Mouse (Mus musculus): ENCODE results near the gene Sipa1l3. TPM values are rescaled to one million over a fixed set of nuclear protein-coding genes. Genes with fewer than 3 reads are reported as not detected.

Sipa1l3 gene
- polyA plus RNA-seq, 1 experiment from 2014 or later: 21.6 TPM

GRCm38 (mm10) chr7:29319337-29320307 lies 198.8 kb downstream of the Sipa1l3 start:
- Histone ChIP-seq H3K36me3 (ENCODE audit: control insufficient read depth, insufficient read depth, low read length) (peaks cover 13% of the 10 kb centered on the region), H3K9ac (ENCODE audit: low read length) (peak overlapping the region; percentile 25), H3K27ac (ENCODE audit: low read length) (peak overlapping the region; percentile 81), H3K9me3 (ENCODE audit: control insufficient read depth, low read length) (no peaks in the 10 kb centered on the region), H3K4me1 (replicated peaks; ENCODE audit: control insufficient read depth, insufficient read depth, low read length) (peaks cover 45% of the 10 kb centered on the region), H3K4me2 (ENCODE audit: low read depth, low read length) (peak overlapping the region; percentile 42), H3K4me3 (ENCODE audit: low read length) (peak overlapping the region; percentile 36), H3K27me3 (ENCODE audit: control insufficient read depth, insufficient read depth, low read depth, low read length) (no peaks in the 10 kb centered on the region)
- WGBS: 14% methylated on average over 19 of the region's 19 CpGs
- no peak for ATAC-seq (ENCODE audit: low read depth)

- H3K27me3 ChIP-seq (ENCODE audit: control insufficient read depth, insufficient read depth, low read depth, low read length): no peaks in the 10 kb centered on the region
- H3K9ac ChIP-seq (ENCODE audit: low read length): peak overlapping the region; percentile 25
- H3K4me3 ChIP-seq (ENCODE audit: low read length): peak overlapping the region; percentile 36
Observed at GRCm38 (mm10) chr7:29318115-29318911, 200.1 kb downstream of the Sipa1l3 start.

GRCm38 (mm10) chr7:29317558-29317957 lies 200.9 kb downstream of the Sipa1l3 start:
- 0% methylated on average over 2 of the region's 2 CpGs for WGBS
- H3K4me3 ChIP-seq (ENCODE audit: low read length): no peak overlapping the region
- no peaks in the 10 kb centered on the region for H3K27me3 ChIP-seq (ENCODE audit: control insufficient read depth, insufficient read depth, low read depth, low read length)
- ATAC-seq (ENCODE audit: low read depth): peak; percentile 67
- H3K27ac ChIP-seq (ENCODE audit: low read length): peak overlapping the region; percentile 81
- peaks cover 45% of the 10 kb centered on the region for H3K4me1 ChIP-seq (replicated peaks; ENCODE audit: control insufficient read depth, insufficient read depth, low read length)
- H3K9ac ChIP-seq (ENCODE audit: low read length): no peak overlapping the region
- no peaks in the 10 kb centered on the region for H3K9me3 ChIP-seq (ENCODE audit: control insufficient read depth, low read length)
- peak overlapping the region; percentile 29; the same call in 1 of the 2 replicates for H3K4me2 ChIP-seq (ENCODE audit: low read depth, low read length)
- no peaks in the 10 kb centered on the region for H3K36me3 ChIP-seq (ENCODE audit: control insufficient read depth, insufficient read depth, low read length)

More at GRCm38 (mm10) chr7:29318115-29318911, 200.1 kb downstream of the Sipa1l3 start:
- ATAC-seq (ENCODE audit: low read depth): peak; percentile 70
- Histone ChIP-seq H3K27ac (ENCODE audit: low read length) (peak overlapping the region; percentile 81), H3K9me3 (ENCODE audit: control insufficient read depth, low read length) (no peaks in the 10 kb centered on the region), H3K4me2 (ENCODE audit: low read depth, low read length) (peak overlapping the region; percentile 42), H3K4me1 (replicated peaks; ENCODE audit: control insufficient read depth, insufficient read depth, low read length) (peaks cover 45% of the 10 kb centered on the region), H3K36me3 (ENCODE audit: control insufficient read depth, insufficient read depth, low read length) (peaks cover 5% of the 10 kb centered on the region)
- 4% methylated on average over 18 of the region's 18 CpGs for WGBS

- no peaks in the 10 kb centered on the region for H3K27me3 ChIP-seq (ENCODE audit: control insufficient read depth, insufficient read depth, low read depth, low read length)
- H3K9ac ChIP-seq (ENCODE audit: low read length): no peak overlapping the region
- no peak overlapping the region for H3K4me3 ChIP-seq (ENCODE audit: low read length)
- WGBS: 2% methylated on average over 10 of the region's 10 CpGs
- H3K36me3 ChIP-seq (ENCODE audit: control insufficient read depth, insufficient read depth, low read length): no peaks in the 10 kb centered on the region
- H3K9me3 ChIP-seq (ENCODE audit: control insufficient read depth, low read length): no peaks in the 10 kb centered on the region
- peaks cover 45% of the 10 kb centered on the region for H3K4me1 ChIP-seq (replicated peaks; ENCODE audit: control insufficient read depth, insufficient read depth, low read length)
- H3K4me2 ChIP-seq (ENCODE audit: low read depth, low read length): peak overlapping the region; percentile 29; the same call in 1 of the 2 replicates
- peak overlapping the region; percentile 81 for H3K27ac ChIP-seq (ENCODE audit: low read length)
- ATAC-seq (ENCODE audit: low read depth): peak; percentile 57
Observed at GRCm38 (mm10) chr7:29316976-29317375, 201.5 kb downstream of the Sipa1l3 start.

GRCm38 (mm10) chr7:29316137-29316734 lies 202.2 kb downstream of the Sipa1l3 start:
- Histone ChIP-seq H3K4me1 (replicated peaks; ENCODE audit: control insufficient read depth, insufficient read depth, low read length) (peaks cover 45% of the 10 kb centered on the region), H3K4me3 (ENCODE audit: low read length) (no peak overlapping the region), H3K9ac (ENCODE audit: low read length) (no peak overlapping the region), H3K27me3 (ENCODE audit: control insufficient read depth, insufficient read depth, low read depth, low read length) (no peaks in the 10 kb centered on the region; the same call in 1 of the 2 replicates), H3K36me3 (ENCODE audit: control insufficient read depth, insufficient read depth, low read length) (no peaks in the 10 kb centered on the region), H3K27ac (ENCODE audit: low read length) (peak overlapping the region; percentile 81), H3K9me3 (ENCODE audit: control insufficient read depth, low read length) (no peaks in the 10 kb centered on the region), H3K4me2 (ENCODE audit: low read depth, low read length) (no peak overlapping the region)
- ATAC-seq (ENCODE audit: low read depth): no peak; the same call in 1 of the 2 replicates
- 53% methylated on average over 17 of the region's 17 CpGs for WGBS

GRCm38 (mm10) chr7:29314844-29315628 lies 203.4 kb downstream of the Sipa1l3 start:
- no peak overlapping the region for H3K27ac ChIP-seq (ENCODE audit: low read length)
- H3K9ac ChIP-seq (ENCODE audit: low read length): no peak overlapping the region
- no peaks in the 10 kb centered on the region for H3K9me3 ChIP-seq (ENCODE audit: control insufficient read depth, low read length)
- H3K4me2 ChIP-seq (ENCODE audit: low read depth, low read length): no peak overlapping the region
- no peak overlapping the region for H3K4me3 ChIP-seq (ENCODE audit: low read length)
- ATAC-seq (ENCODE audit: low read depth): no peak
- no peaks in the 10 kb centered on the region; the same call in 1 of the 2 replicates for H3K27me3 ChIP-seq (ENCODE audit: control insufficient read depth, insufficient read depth, low read depth, low read length)
- peaks cover 45% of the 10 kb centered on the region for H3K4me1 ChIP-seq (replicated peaks; ENCODE audit: control insufficient read depth, insufficient read depth, low read length)
- H3K36me3 ChIP-seq (ENCODE audit: control insufficient read depth, insufficient read depth, low read length): no peaks in the 10 kb centered on the region
- 68% methylated on average over 13 of the region's 13 CpGs for WGBS

GRCm38 (mm10) chr7:29313572-29314261 lies 204.7 kb downstream of the Sipa1l3 start:
- H3K9ac ChIP-seq (ENCODE audit: low read length): no peak overlapping the region
- no peaks in the 10 kb centered on the region; the same call in 1 of the 2 replicates for H3K27me3 ChIP-seq (ENCODE audit: control insufficient read depth, insufficient read depth, low read depth, low read length)
- no peaks in the 10 kb centered on the region for H3K9me3 ChIP-seq (ENCODE audit: control insufficient read depth, low read length)
- no peak overlapping the region for H3K4me3 ChIP-seq (ENCODE audit: low read length)
- ATAC-seq (ENCODE audit: low read depth): no peak
- H3K4me1 ChIP-seq (replicated peaks; ENCODE audit: control insufficient read depth, insufficient read depth, low read length): peaks cover 49% of the 10 kb centered on the region
- no peaks in the 10 kb centered on the region for H3K36me3 ChIP-seq (ENCODE audit: control insufficient read depth, insufficient read depth, low read length)
- no peak overlapping the region for H3K27ac ChIP-seq (ENCODE audit: low read length)
- WGBS: 58% methylated on average over 9 of the region's 9 CpGs
- no peak overlapping the region for H3K4me2 ChIP-seq (ENCODE audit: low read depth, low read length)

GRCm38 (mm10) chr7:29313051-29313450 lies 205.4 kb downstream of the Sipa1l3 start:
- H3K4me3 ChIP-seq (ENCODE audit: low read length): no peak overlapping the region
- no peak overlapping the region for H3K9ac ChIP-seq (ENCODE audit: low read length)
- WGBS: 43% methylated on average over 9 of the region's 9 CpGs
- ATAC-seq (ENCODE audit: low read depth): no peak
- H3K4me1 ChIP-seq (replicated peaks; ENCODE audit: control insufficient read depth, insufficient read depth, low read length): peaks cover 48% of the 10 kb centered on the region
- H3K4me2 ChIP-seq (ENCODE audit: low read depth, low read length): no peak overlapping the region
- no peak overlapping the region for H3K27ac ChIP-seq (ENCODE audit: low read length)
- no peaks in the 10 kb centered on the region for H3K36me3 ChIP-seq (ENCODE audit: control insufficient read depth, insufficient read depth, low read length)
- H3K27me3 ChIP-seq (ENCODE audit: control insufficient read depth, insufficient read depth, low read depth, low read length): peaks cover 3% of the 10 kb centered on the region
- H3K9me3 ChIP-seq (ENCODE audit: control insufficient read depth, low read length): no peaks in the 10 kb centered on the region
